Mouse (Mus musculus) testis, adult 2 months (tissue): Measurements from ENCODE around the gene Prkar2b.

Experiments used
- CTCF ChIP-seq: fragments of 200-500 bp; IDR thresholded peaks from 2 replicates; pipeline ENCODE4 v1.5.1; 2012; ENCODE audit warnings: low read depth, mild to moderate bottlenecking, inconsistent platforms, low read length, moderate library complexity; ENCODE audit not compliant: control insufficient read depth, insufficient read depth, insufficient replicate concordance
- POLR2A ChIP-seq: fragments of 200-500 bp; IDR thresholded peaks from 2 replicates; pipeline ENCODE4 v1.6.1; 2012; ENCODE audit warnings: low read depth, mild to moderate bottlenecking, inconsistent platforms, low read length, moderate library complexity; ENCODE audit not compliant: control insufficient read depth

DNA sequence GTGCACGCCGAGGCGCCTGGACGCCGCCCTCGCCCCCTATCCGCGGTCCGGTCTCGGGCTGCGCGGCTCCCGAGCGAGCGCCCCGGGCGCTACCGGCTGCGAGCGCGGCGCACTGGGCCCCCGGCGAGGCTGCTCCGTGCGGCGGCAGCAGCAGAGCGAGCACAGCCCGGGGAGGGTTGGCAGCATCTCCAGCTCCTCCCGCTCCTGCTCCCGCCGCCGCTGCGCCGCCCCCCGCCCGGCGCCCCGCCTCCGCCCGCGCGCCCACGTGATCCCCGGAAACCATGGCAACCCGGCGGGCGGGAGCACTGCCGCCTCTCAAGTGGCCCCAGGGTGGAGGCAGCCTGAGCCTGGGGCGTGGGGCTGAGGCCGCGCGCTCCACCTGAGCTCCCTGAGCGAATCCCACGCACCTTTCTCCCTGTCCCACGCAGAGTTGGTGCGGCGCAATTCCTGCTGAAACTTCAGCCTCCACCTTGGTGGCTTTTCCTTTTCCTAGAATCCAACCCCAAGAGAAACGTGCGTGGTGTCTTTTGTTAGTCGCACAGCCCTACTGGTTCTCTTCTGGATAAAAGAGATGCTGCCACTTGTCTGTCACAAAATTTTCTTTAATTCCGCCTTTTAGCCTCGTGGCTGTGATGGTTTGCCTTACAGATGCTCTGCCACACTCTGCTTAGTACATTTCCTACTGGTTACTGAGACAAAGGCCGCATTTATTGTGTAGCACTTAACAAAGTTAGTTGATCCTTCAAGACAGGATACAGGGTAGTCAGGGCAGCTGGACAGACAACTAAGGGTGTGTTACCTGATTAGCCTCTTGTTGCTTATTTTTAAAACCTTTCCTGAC is at the start of gene Prkar2b:
- peak; percentile 48; the same call in 1 of the 2 replicates for TF ChIP-seq POLR2A
- TF ChIP-seq CTCF, result no peak
